Mouse (Mus musculus): ENCODE data around the gene Ehd2.

DNA sequence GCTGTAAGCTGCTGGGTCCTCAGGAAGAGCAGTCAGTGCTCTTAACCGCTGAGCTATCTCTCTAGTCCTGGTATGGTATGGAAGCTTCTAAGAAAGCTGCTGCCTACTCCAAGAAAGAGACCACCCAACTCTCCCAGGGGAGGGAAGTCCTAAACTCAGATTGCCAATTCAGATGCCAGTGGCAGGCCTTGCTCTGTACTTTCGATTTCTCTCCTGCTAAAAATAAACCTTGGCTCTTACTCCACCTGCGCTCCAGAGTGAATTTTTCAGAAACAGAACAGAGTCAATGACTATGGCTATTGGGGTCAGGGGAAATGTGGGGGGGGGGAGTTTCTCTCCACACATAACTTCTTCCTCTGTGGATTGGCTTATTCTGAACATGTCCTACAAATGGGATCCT lies 35.7 kb downstream of the Ehd2 start:
- TF ChIP-seq CTCF (IDR thresholded peaks at IDR 0.05; ENCODE audit: low read depth, low read length), result no peak
- TF ChIP-seq POLR2A (IDR thresholded peaks at IDR 0.05; ENCODE audit: borderline replicate concordance, low read depth, low read length), result no peak

Measured in bone marrow macrophage, adult 2 months (primary cell).